Mouse (Mus musculus) cortical plate, adult 2 months (tissue): Measurements from ENCODE around the gene Pin1. TPM values are rescaled to one million over a fixed set of nuclear protein-coding genes. Genes with fewer than 3 reads are reported as not detected.
"Not testable (repeated sequence)": the region's sequence is repeated elsewhere in the genome, so short reads cannot be mapped to it uniquely, and the experiment has no call there.

Experiments used
- H3K27ac ChIP-seq: fragments of 200-500 bp; 2 replicates; pipeline ENCODE4 v1.5.1; 2012; ENCODE audit warnings: low read length, control low read depth, inconsistent platforms; ENCODE audit not compliant: insufficient read depth
- H3K4me1 ChIP-seq: fragments of 200-500 bp; 2 replicates; pipeline ENCODE4 v1.6.1; 2011; ENCODE audit warnings: low read length; ENCODE audit not compliant: control insufficient read depth, insufficient read depth
- H3K4me3 ChIP-seq: fragments of 200-500 bp; 2 replicates; pipeline ENCODE4 v1.5.1; 2011; ENCODE audit warnings: mild to moderate bottlenecking, low read length, control low read depth; ENCODE audit not compliant: insufficient read depth
- CTCF ChIP-seq: fragments of 200-500 bp; IDR thresholded peaks from 2 replicates; pipeline ENCODE4 v1.5.1; 2011; ENCODE audit warnings: mild to moderate bottlenecking, control low read depth, low read length; ENCODE audit not compliant: insufficient read depth; ENCODE audit errors: extremely low read depth
- POLR2A ChIP-seq: fragments of 200-500 bp; IDR thresholded peaks from 2 replicates; pipeline ENCODE4 v1.6.1; 2011; ENCODE audit warnings: mild to moderate bottlenecking, low read length, control low read depth; ENCODE audit not compliant: insufficient read depth; ENCODE audit errors: extremely low read depth
- polyA plus RNA-seq: library from polyadenylated mRNA; depleted of rRNA; stranded (reverse); fragments of >200 nt; gene quantifications from 2 replicates; pipeline ENCODE4 v1.2.3, GENCODE M21; 2012

Gene Pin1
- polyA plus RNA-seq, 1 experiment = 47.1 TPM

- peaks cover 8% of the 10 kb centered on the region for H3K4me1 ChIP-seq
- H3K27ac ChIP-seq = no peak overlapping the region
- TF ChIP-seq CTCF (no peak), POLR2A (peak; percentile 11; the same call in 1 of the 2 replicates)
- H3K4me3 ChIP-seq = no peak overlapping the region
Measured at GRCm38 (mm10) chr9:20668065-20668464, 16.2 kb downstream of the Pin1 start.

- H3K27ac ChIP-seq = no peak overlapping the region
- TF ChIP-seq POLR2A = no peak
- no peak for TF ChIP-seq CTCF
- no peaks in the 10 kb centered on the region for H3K4me1 ChIP-seq
- no peak overlapping the region for H3K4me3 ChIP-seq
Measured at GRCm38 (mm10) chr9:20672047-20672446, 20.2 kb downstream of the Pin1 start.

- no peak overlapping the region for H3K4me3 ChIP-seq
- H3K27ac ChIP-seq = peak overlapping the region; percentile 2; the same call in 1 of the 2 replicates
- TF ChIP-seq POLR2A (no peak), CTCF (no peak)
Measured at GRCm38 (mm10) chr9:20677892-20678291, 26.0 kb downstream of the Pin1 start.

GRCm38 (mm10) chr9:20680378-20680958 lies 28.6 kb downstream of the Pin1 start:
- TF ChIP-seq CTCF = no peak
- TF ChIP-seq POLR2A = no peak
- H3K27ac ChIP-seq = peak overlapping the region; percentile 43

More at GRCm38 (mm10) chr9:20677892-20678291, 26.0 kb downstream of the Pin1 start:
- peaks cover 4% of the 10 kb centered on the region; the same call in 1 of the 2 replicates for H3K4me1 ChIP-seq

GRCm38 (mm10) chr9:20681546-20682388 lies 29.9 kb downstream of the Pin1 start:
- H3K4me1 ChIP-seq = peaks cover 10% of the 10 kb centered on the region
- H3K27ac ChIP-seq = peak overlapping the region; percentile 25; the same call in 1 of the 2 replicates
- no peak overlapping the region for H3K4me3 ChIP-seq
- TF ChIP-seq CTCF = no peak
- no peak for TF ChIP-seq POLR2A

More at GRCm38 (mm10) chr9:20680378-20680958, 28.6 kb downstream of the Pin1 start:
- Histone ChIP-seq H3K4me3 (no peak overlapping the region), H3K4me1 (peaks cover 8% of the 10 kb centered on the region)

GRCm38 (mm10) chr9:20682389-20682722 lies 30.5 kb downstream of the Pin1 start:
- no peak for TF ChIP-seq POLR2A
- no peak for TF ChIP-seq CTCF
- Histone ChIP-seq H3K4me3 (no peak overlapping the region), H3K27ac (no peak overlapping the region), H3K4me1 (peaks cover 9% of the 10 kb centered on the region)

- Histone ChIP-seq H3K27ac (peak overlapping the region; percentile 89), H3K4me3 (no peak overlapping the region), H3K4me1 (peaks cover 8% of the 10 kb centered on the region)
- no peak for TF ChIP-seq POLR2A
- TF ChIP-seq CTCF = no peak
Measured at GRCm38 (mm10) chr9:20685081-20685861, 33.4 kb downstream of the Pin1 start.

- Histone ChIP-seq H3K4me3 (no peak overlapping the region), H3K4me1 (peaks cover 15% of the 10 kb centered on the region), H3K27ac (no peak overlapping the region)
- TF ChIP-seq CTCF (no peak), POLR2A (no peak)
Measured at GRCm38 (mm10) chr9:20689403-20689802, 37.5 kb downstream of the Pin1 start.

- Histone ChIP-seq H3K4me3 (no peak overlapping the region), H3K27ac (peak overlapping the region; percentile 16; the same call in 1 of the 2 replicates), H3K4me1 (peaks cover 12% of the 10 kb centered on the region)
- TF ChIP-seq POLR2A (no peak), CTCF (no peak)
Measured at GRCm38 (mm10) chr9:20689913-20690312, 38.0 kb downstream of the Pin1 start.

GRCm38 (mm10) chr9:20690449-20690848 lies 38.6 kb downstream of the Pin1 start:
- not testable (repeated sequence) for H3K4me3 ChIP-seq
- Histone ChIP-seq H3K27ac (peak overlapping the region; percentile 16; the same call in 1 of the 2 replicates), H3K4me1 (peaks cover 12% of the 10 kb centered on the region)
